ENCODE assay signal across 8 mouse cellular contexts in the genomic region with DNA sequence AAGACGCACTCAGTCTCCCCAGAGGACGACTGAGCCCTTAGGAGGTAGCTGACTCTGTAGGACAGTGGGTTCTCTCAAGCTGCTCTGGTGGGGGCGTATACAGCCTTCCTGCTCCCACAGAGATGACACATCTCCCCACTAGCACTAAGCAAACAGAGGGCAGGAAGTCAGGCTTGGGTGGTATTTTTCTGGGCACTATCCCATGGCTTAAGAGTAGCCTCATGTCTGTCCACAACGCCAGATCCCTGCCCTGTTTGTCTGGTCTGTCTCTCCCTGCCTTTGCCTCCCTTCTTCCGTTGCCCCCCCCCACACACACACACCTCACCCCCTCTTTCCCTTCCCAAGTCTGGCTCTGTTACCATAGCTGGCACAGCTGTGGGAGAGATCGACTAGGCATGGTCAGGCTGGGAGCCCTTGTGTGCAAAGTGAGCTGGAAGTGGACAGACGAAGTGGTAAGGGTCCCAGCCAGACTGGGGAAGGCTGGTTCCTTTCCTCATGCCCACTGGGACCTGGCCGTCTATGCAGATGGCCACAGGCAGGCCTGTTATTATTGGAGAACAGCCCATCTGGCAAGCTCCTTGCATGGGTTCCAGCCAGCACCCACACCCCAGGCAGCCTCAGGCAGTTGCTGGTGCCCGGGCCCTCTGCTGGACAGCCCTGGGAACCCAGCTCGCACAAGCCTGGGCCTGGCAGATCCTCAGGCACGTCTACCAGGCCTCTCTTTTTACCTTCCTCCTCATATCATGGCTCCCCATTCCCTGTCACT. TPM values are rescaled to one million over a fixed set of nuclear protein-coding genes. Genes with fewer than 3 reads are reported as not detected.
A peak's percentile ranks its signal among the peaks of the same experiment; 100 is the strongest.
DNase-seq lines count a peak whose midpoint lies in the region; ATAC-seq and TF ChIP-seq lines count a peak whose summit lies in the region.
"Had no signal": no experiment of that assay in that cellular context is flagged by ENCODE, and none has a peak within 500 bp of the region (broad histone marks: within the 10 kb centered on the region; RNA-seq: fewer than 3 reads in every experiment).

No protein-coding gene starts in this region.

- H3K9me3 ChIP-seq in hindbrain, embryonic 12.5 days (replicated peaks), result no peaks in the 10 kb centered on the region

- peak; percentile 55; the same call in 1 of the 2 replicates for TF ChIP-seq CTCF in cerebellum, adult 2 months (IDR thresholded peaks at IDR 0.05; ENCODE audit: borderline replicate concordance, insufficient read depth, low read depth, low read length)
- TF ChIP-seq CTCF in small intestine, adult 2 months (IDR thresholded peaks at IDR 0.05; ENCODE audit: extremely low read depth, insufficient read length, insufficient replicate concordance, low read depth, low read length), result peak; percentile 48; the same call in 1 of the 2 replicates

- H3K4me3 ChIP-seq in cerebellum, adult 2 months (replicated peaks; ENCODE audit: insufficient read depth, low read depth, low read length), result no peak overlapping the region
- H3K4me3 ChIP-seq in hindbrain, embryonic 12.5 days, result no peak overlapping the region
- no peak overlapping the region for H3K4me3 ChIP-seq in small intestine, adult 2 months (ENCODE audit: low read depth, low read length)

- H3K36me3 ChIP-seq in hindbrain, embryonic 12.5 days, result no peaks in the 10 kb centered on the region
- H3K36me3 ChIP-seq in small intestine, adult 2 months (ENCODE audit: control insufficient read depth, insufficient read depth, low read length), result no peaks in the 10 kb centered on the region

- 26% methylated on average over 11 of the region's 11 CpGs for WGBS in cerebellum, adult 2 months
- WGBS in hindbrain, embryonic 12.5 days, result 23% methylated on average over 11 of the region's 11 CpGs
- WGBS in small intestine, adult 2 months, result 38% methylated on average over 11 of the region's 11 CpGs

- H3K27me3 ChIP-seq in cerebellum, adult 2 months (ENCODE audit: control insufficient read depth, insufficient read depth, low read length), result no peaks in the 10 kb centered on the region
- H3K27me3 ChIP-seq in hindbrain, embryonic 12.5 days, result peaks cover 50% of the 10 kb centered on the region
- no peaks in the 10 kb centered on the region for H3K27me3 ChIP-seq in small intestine, adult 2 months (ENCODE audit: control insufficient read depth, insufficient read depth, low read length)

- H3K4me1 ChIP-seq in cerebellum, adult 2 months (ENCODE audit: control insufficient read depth, insufficient read depth, low read length), result peaks cover 39% of the 10 kb centered on the region
- H3K4me1 ChIP-seq in hindbrain, embryonic 12.5 days, result peaks cover 64% of the 10 kb centered on the region
- H3K4me1 ChIP-seq in small intestine, adult 2 months (ENCODE audit: control insufficient read depth, insufficient read depth, insufficient read length, low read length), result peaks cover 30% of the 10 kb centered on the region

- no peak for ATAC-seq in hindbrain, embryonic 12.5 days (ENCODE audit: low FRiP score)
- peak; percentile 64 for ATAC-seq in megakaryocyte progenitor cell, adult 5-6 weeks (replicated peaks; ENCODE audit: poor library complexity)

- no peak overlapping the region for H3K4me2 ChIP-seq in hindbrain, embryonic 12.5 days (replicated peaks)

- TF ChIP-seq POLR2A in cerebellum, adult 2 months (IDR thresholded peaks at IDR 0.05; ENCODE audit: borderline replicate concordance, insufficient read depth, low read length), result no peak
- TF ChIP-seq POLR2A in small intestine, adult 2 months (IDR thresholded peaks at IDR 0.05; ENCODE audit: low read depth, low read length), result no peak

- H3K27ac ChIP-seq in cerebellum, adult 2 months (ENCODE audit: insufficient read depth, low read length), result peak overlapping the region; percentile 6; the same call in 1 of the 2 replicates
- peak overlapping the region; percentile 42 for H3K27ac ChIP-seq in hindbrain, embryonic 12.5 days
- peak overlapping the region; percentile 73 for H3K27ac ChIP-seq in small intestine, adult 2 months (ENCODE audit: insufficient read depth, low read depth, low read length)

- no peak overlapping the region for H3K9ac ChIP-seq in hindbrain, embryonic 12.5 days

- DNase-seq in Muller cell, postnatal 12 days (ENCODE audit: inconsistent ontology term), result peak; percentile 85
- DNase-seq in cerebellum, adult 2 months, result peak; percentile 67 to 72
- DNase-seq in frontal cortex, postnatal 10 days (ENCODE audit: low spot score in 2 of 2), result peak; percentile 60 to 65
- DNase-seq in layer of hippocampus, postnatal 36 days, result peak; percentile 56 to 62

RNA-seq across cellular contexts. Expression of a gene that starts 2.6 kb away (rescaled TPM):
- 72.2 and 75.6 TPM in 2 replicates for polyA plus RNA-seq in cerebellum, adult 2 months (2012; rRNA removed)
- polyA plus RNA-seq in hindbrain, embryonic 12.5 days (2016; fragmentation: Nextera tagmentation; extraction: Ambion mirVana), result 44.4 and 47.2 TPM in 2 replicates
- total RNA-seq in layer of hippocampus, postnatal 36 days (2021), result 10 to 100 TPM; 20.8 to 21.5 TPM
- total RNA-seq in megakaryocyte progenitor cell, adult 5-6 weeks (2015), result 43.5 and 67.7 TPM in 2 replicates
- total RNA-seq in megakaryocyte progenitor cell, adult 5-6 weeks (2017), result 64.1 and 64.3 TPM in 2 replicates
- polyA plus RNA-seq in small intestine, adult 2 months (2012; rRNA removed), result 26.1 and 35.2 TPM in 2 replicates

RNA-seq across cellular contexts. Expression of a gene that starts 5.1 kb away (rescaled TPM):
- polyA plus RNA-seq in cerebellum, adult 2 months (2012; rRNA removed), result not detected in 2 replicates
- polyA plus RNA-seq in hindbrain, embryonic 12.5 days (2016; fragmentation: Nextera tagmentation; extraction: Ambion mirVana), result 1.6 and 5.0 TPM in 2 replicates
- not detected for total RNA-seq in layer of hippocampus, postnatal 36 days (2021)
- not detected in 2 replicates for total RNA-seq in megakaryocyte progenitor cell, adult 5-6 weeks (2015)
- total RNA-seq in megakaryocyte progenitor cell, adult 5-6 weeks (2017), result not detected in 2 replicates
- polyA plus RNA-seq in small intestine, adult 2 months (2012; rRNA removed), result 0.75 and 5.8 TPM in 2 replicates
- total RNA-seq: left cerebral cortex, postnatal 10 days had no signal

RNA-seq across cellular contexts. Expression of a gene that starts 23.7 kb away (rescaled TPM):
- polyA plus RNA-seq in cerebellum, adult 2 months (2012; rRNA removed), result 915 and 924 TPM in 2 replicates
- 1,350 and 1,487 TPM in 2 replicates for polyA plus RNA-seq in hindbrain, embryonic 12.5 days (2016; fragmentation: Nextera tagmentation; extraction: Ambion mirVana)
- total RNA-seq in layer of hippocampus, postnatal 36 days (2021), result 1,000 to 10,000 TPM; 1,811 to 1,865 TPM
- total RNA-seq in megakaryocyte progenitor cell, adult 5-6 weeks (2015), result 1,239 and 1,324 TPM in 2 replicates
- 2,380 and 2,713 TPM in 2 replicates for total RNA-seq in megakaryocyte progenitor cell, adult 5-6 weeks (2017)
- 93.8 and 157 TPM in 2 replicates for polyA plus RNA-seq in small intestine, adult 2 months (2012; rRNA removed)

RNA-seq across cellular contexts. Expression of a gene that starts 33.1 kb away (rescaled TPM):
- 71.3 and 74.0 TPM in 2 replicates for polyA plus RNA-seq in cerebellum, adult 2 months (2012; rRNA removed)
- 90.6 and 92.4 TPM in 2 replicates for polyA plus RNA-seq in hindbrain, embryonic 12.5 days (2016; fragmentation: Nextera tagmentation; extraction: Ambion mirVana)
- 10 to 100 TPM; 28.2 to 29.4 TPM for total RNA-seq in layer of hippocampus, postnatal 36 days (2021)
- total RNA-seq in megakaryocyte progenitor cell, adult 5-6 weeks (2015), result 80.2 and 85.9 TPM in 2 replicates
- 84.9 and 120 TPM in 2 replicates for total RNA-seq in megakaryocyte progenitor cell, adult 5-6 weeks (2017)
- 98.2 and 105 TPM in 2 replicates for polyA plus RNA-seq in small intestine, adult 2 months (2012; rRNA removed)

RNA-seq across cellular contexts. Expression of a gene that starts 41.3 kb away (rescaled TPM):
- polyA plus RNA-seq in cerebellum, adult 2 months (2012; rRNA removed), result 12.5 and 13.5 TPM in 2 replicates
- 7.0 and 7.7 TPM in 2 replicates for polyA plus RNA-seq in hindbrain, embryonic 12.5 days (2016; fragmentation: Nextera tagmentation; extraction: Ambion mirVana)
- 1 to 10 TPM; 2.6 to 3.4 TPM for total RNA-seq in layer of hippocampus, postnatal 36 days (2021)
- 5.7 and 7.0 TPM in 2 replicates for total RNA-seq in megakaryocyte progenitor cell, adult 5-6 weeks (2015)
- total RNA-seq in megakaryocyte progenitor cell, adult 5-6 weeks (2017), result 5.1 and 9.5 TPM in 2 replicates
- 4.6 and 6.2 TPM in 2 replicates for polyA plus RNA-seq in small intestine, adult 2 months (2012; rRNA removed)

Comparison
In these comparisons a context has a peak if more than half of its experiments do, and no peak if none do; other contexts are left out.
1. H3K27ac ChIP-seq: peak in every context shown above with its lines; median percentile 73 in small intestine, adult 2 months; 42 in hindbrain, embryonic 12.5 days; 6 in cerebellum, adult 2 months.